Mouse (Mus musculus) megakaryocyte, embryonic 14.5 days (primary cell): ENCODE measurements around the gene Ubqln4.

Source experiments
- FLI1 ChIP-seq: IDR thresholded peaks from 2 replicates; pipeline ENCODE4 v1.6.1; 2012; ENCODE audit warnings: low read length, inconsistent platforms, mixed read lengths
- GATA1 ChIP-seq: IDR thresholded peaks from 3 replicates; pipeline ENCODE4 v1.6.1; 2012; ENCODE audit warnings: mixed read lengths, low read length, inconsistent platforms, borderline replicate concordance

- TF ChIP-seq GATA1 (no peak), FLI1 (peak; percentile 67)
Measured at GRCm38 (mm10) chr3:88521803-88522331, 31.7 kb upstream of the Ubqln4 start.
